ENCODE assay signal across 10 mouse cellular contexts in the genomic region with DNA sequence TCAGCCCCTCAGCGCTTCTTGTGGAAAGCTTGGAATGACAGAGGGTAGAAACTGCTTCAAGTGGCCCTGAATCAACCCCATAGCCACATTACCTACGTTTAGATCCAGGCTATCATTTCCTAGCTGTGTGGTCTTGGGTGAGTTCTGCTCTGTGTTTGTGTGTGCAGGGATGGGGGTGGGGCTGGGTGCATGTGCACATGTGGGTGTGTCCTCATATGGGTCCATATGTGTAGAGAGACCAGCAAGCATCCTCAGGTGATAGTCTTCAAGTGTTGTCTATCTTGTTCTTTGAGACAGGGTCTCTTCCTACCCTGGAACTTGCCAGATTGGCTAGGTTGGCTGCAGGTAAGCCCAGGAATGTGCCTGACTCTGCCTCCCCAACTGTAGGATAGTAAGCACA.
"Had no signal": no experiment of that assay in that cellular context is flagged by ENCODE, and none has a peak within 500 bp of the region (broad histone marks: within the 10 kb centered on the region; RNA-seq: fewer than 3 reads in every experiment).

No protein-coding gene starts in this region.

- DNase-seq: kidney, adult 18-20 months; left cerebral cortex, postnatal 4 days; lung, adult 18-20 months; right cerebral cortex, adult 18-20 months; right cerebral cortex, postnatal 25 days; thymus, postnatal 36 days had no signal

- H3K4me2 ChIP-seq: limb, embryonic 13.5 days; liver, embryonic 12.5 days; midbrain, embryonic 13.5 days had no signal

- H3K4me3 ChIP-seq: layer of hippocampus, adult 2 months; limb, embryonic 13.5 days; liver, embryonic 12.5 days; midbrain, embryonic 13.5 days had no signal

- H3K9ac ChIP-seq: limb, embryonic 13.5 days; liver, embryonic 12.5 days; midbrain, embryonic 13.5 days had no signal

- H3K36me3 ChIP-seq: limb, embryonic 13.5 days; liver, embryonic 12.5 days; midbrain, embryonic 13.5 days had no signal

- H3K27me3 ChIP-seq: liver, embryonic 12.5 days; midbrain, embryonic 13.5 days had no signal

- H3K9me3 ChIP-seq: limb, embryonic 13.5 days; liver, embryonic 12.5 days; midbrain, embryonic 13.5 days had no signal

- H3K27ac ChIP-seq: layer of hippocampus, adult 2 months; limb, embryonic 13.5 days; midbrain, embryonic 13.5 days had no signal

- ATAC-seq: liver, embryonic 12.5 days; midbrain, embryonic 13.5 days had no signal
